13 mouse cellular contexts compared by ENCODE assay signal in genomic region chr9:33101206-33101605, GRCm38 (mm10).
DNase-seq lines count a peak whose midpoint lies in the region; TF ChIP-seq lines count a peak whose summit lies in the region.
"Had no signal": no experiment of that assay in that cellular context is flagged by ENCODE, and none has a peak within 500 bp of the region (broad histone marks: within the 10 kb centered on the region; RNA-seq: fewer than 3 reads in every experiment).

No protein-coding gene starts in this region.

- 34% methylated on average over 3 of the region's 3 CpGs for WGBS in heart, adult 2 months

- intact Hi-C loops in heart, adult 2 months (cut with DNase I) = no loop called here

- peak; percentile 63 for DNase-seq in kidney, adult 11 months
- no peak for DNase-seq in kidney, adult 18-20 months
- peak in 1 of 2 experiments; percentile 54 for DNase-seq in heart, adult 2 months
- DNase-seq in kidney, adult 9 months = peak; percentile 67
- peak; percentile 72 for DNase-seq in lung, postnatal 36 days
- DNase-seq in gastrocnemius, postnatal 4 days (ENCODE audit: low spot score in 2 of 2) = no peak
- DNase-seq in cerebellum, postnatal 25 days = no peak
- no peak for DNase-seq in layer of hippocampus, postnatal 36 days
- DNase-seq: gastrocnemius, adult 2 months; liver, embryonic 13.5 days; spleen, adult 18-20 months; thymus, adult 2 months had no signal

- no peak overlapping the region for H3K4me3 ChIP-seq in heart, adult 2 months
- H3K4me3 ChIP-seq: gastrocnemius, adult 2 months; left cerebral cortex, adult 2 months; liver, embryonic 13.5 days had no signal

- peaks cover 5% of the 10 kb centered on the region for H3K4me1 ChIP-seq in heart, adult 2 months (ENCODE audit: control insufficient read depth, insufficient read depth, low read length)

- H3K27me3 ChIP-seq in heart, adult 2 months (ENCODE audit: control insufficient read depth, insufficient read depth, low read length) = no peaks in the 10 kb centered on the region
- H3K27me3 ChIP-seq: liver, embryonic 13.5 days had no signal

- peaks cover 3% of the 10 kb centered on the region; the same call in 1 of the 2 replicates for H3K36me3 ChIP-seq in heart, adult 2 months (ENCODE audit: control insufficient read depth, insufficient read depth, low read length)
- H3K36me3 ChIP-seq: liver, embryonic 13.5 days had no signal

- TF ChIP-seq CTCF in heart, adult 2 months (IDR thresholded peaks at IDR 0.05) = no peak

- H3K79me2 ChIP-seq in heart, adult 2 months (replicated peaks; ENCODE audit: control insufficient read depth, insufficient read depth, low read length) = no peaks in the 10 kb centered on the region

- peak; percentile 89 for TF ChIP-seq EP300 in heart, adult 2 months (IDR thresholded peaks at IDR 0.05; ENCODE audit: insufficient read depth, low read depth, low read length)

- peak overlapping the region; percentile 59 for H3K27ac ChIP-seq in heart, adult 2 months
- H3K27ac ChIP-seq: gastrocnemius, adult 2 months; left cerebral cortex, adult 2 months; liver, embryonic 13.5 days had no signal

- 0 out of 2 replicates have a peak, but pooled peaks have one; percentile 35 for TF ChIP-seq POLR2A in heart, adult 2 months (IDR thresholded peaks at IDR 0.05; ENCODE audit: insufficient read depth, low read depth, low read length)

- H3K9ac ChIP-seq in heart, adult 2 months (ENCODE audit: low read depth, low read length) = no peak overlapping the region
- H3K9ac ChIP-seq: liver, embryonic 13.5 days had no signal

Comparison
In these comparisons a context has a peak if more than half of its experiments do, and no peak if none do; other contexts are left out.
1. DNase-seq: peak in kidney, adult 11 months (single experiment), kidney, adult 9 months (single experiment) and lung, postnatal 36 days (single experiment); none in kidney, adult 18-20 months (single experiment), gastrocnemius, postnatal 4 days (0 of 2), cerebellum, postnatal 25 days (0 of 2) and layer of hippocampus, postnatal 36 days (0 of 2).